Mouse (Mus musculus) MEL (cell line): Measurements from ENCODE around the gene Cflar. TPM values are rescaled to one million over a fixed set of nuclear protein-coding genes. Genes with fewer than 3 reads are reported as not detected.

Experiments used
- DNase-seq: peaks from one replicate; pipeline ENCODE4 v3.0.0; 2011; ENCODE audit warnings: low read depth, low spot score
- H3K27ac ChIP-seq: 2 replicates; pipeline ENCODE4 v1.5.1; 2012; ENCODE audit warnings: low read depth, mild to moderate bottlenecking, control low read depth, low read length, moderate library complexity; ENCODE audit not compliant: control insufficient read depth
- H3K27me3 ChIP-seq, 2 experiments: fragments of 150-350 bp in 1 of 2; sonication (generic) in 1 of 2; 2 replicates each; pipeline ENCODE4 v1.6.1; 2012; ENCODE audit warnings: low read length in 2 of 2, mild to moderate bottlenecking in 2 of 2, improper control_type of control experiment in 1 of 2, moderate library complexity in 1 of 2; ENCODE audit not compliant: insufficient read depth in 2 of 2, control insufficient read depth in 1 of 2
- H3K36me3 ChIP-seq, 2 experiments: 2 replicates each; pipeline ENCODE4 v1.6.1; 2012 to 2014; ENCODE audit warnings: low read length in 2 of 2, improper control_type of control experiment in 1 of 2, inconsistent platforms in 1 of 2, mild to moderate bottlenecking in 1 of 2; ENCODE audit not compliant: insufficient read depth in 2 of 2, control insufficient read depth in 1 of 2
- H3K4me1 ChIP-seq, 2 experiments: fragments of 150-350 bp in 1 of 2; sonication (generic) in 1 of 2; 2 replicates each; pipeline ENCODE4 v1.6.1; 2012; ENCODE audit warnings: low read length in 2 of 2, improper control_type of control experiment in 1 of 2, mild to moderate bottlenecking in 1 of 2; ENCODE audit not compliant: insufficient read depth in 2 of 2, control insufficient read depth in 1 of 2
- H3K4me3 ChIP-seq, 2 experiments: fragments of 150-350 bp in 1 of 2; sonication (generic) in 1 of 2; 2 replicates each; pipeline ENCODE4 v1.5.1; 2012; ENCODE audit warnings: low read depth in 2 of 2, low read length in 2 of 2, mild to moderate bottlenecking in 2 of 2, moderate library complexity in 2 of 2, control low read depth in 1 of 2, improper control_type of control experiment in 1 of 2; ENCODE audit not compliant: control insufficient read depth in 1 of 2, insufficient read depth in 1 of 2
- H3K79me2 ChIP-seq: 2 replicates; pipeline ENCODE4 v1.6.1; 2012; ENCODE audit warnings: mild to moderate bottlenecking, low read length, moderate library complexity; ENCODE audit not compliant: control insufficient read depth, poor library complexity, insufficient read depth
- H3K9ac ChIP-seq: 2 replicates; pipeline ENCODE4 v1.6.1; 2012; ENCODE audit warnings: low read depth, mild to moderate bottlenecking, control low read depth, low read length, moderate library complexity; ENCODE audit not compliant: control insufficient read depth, poor library complexity, severe bottlenecking
- H3K9me3 ChIP-seq: fragments of 150-350 bp; sonication (generic); replicated peaks from 2 replicates; pipeline ENCODE4 v1.6.1; 2012; ENCODE audit warnings: mild to moderate bottlenecking, low read length, improper control_type of control experiment, moderate library complexity; ENCODE audit not compliant: insufficient read depth
- CHD1 ChIP-seq: IDR thresholded peaks from 2 replicates; pipeline ENCODE4 v1.6.1; 2012; ENCODE audit warnings: low read depth, mild to moderate bottlenecking, inconsistent platforms, low read length, improper control_type of control experiment
- CTCF ChIP-seq, 3 experiments: IDR thresholded peaks in 2 of 3; conservative IDR thresholded peaks in 1 of 3; 2 replicates each; pipeline ENCODE4 v1.5.1; 2011 to 2012; ENCODE audit warnings: low read length in 3 of 3, low read depth in 2 of 3, mild to moderate bottlenecking in 2 of 3, improper control_type of control experiment in 1 of 3, inconsistent platforms in 1 of 3, mixed read lengths in 1 of 3, moderate library complexity in 1 of 3; ENCODE audit not compliant: control insufficient read depth in 1 of 3, insufficient read depth in 1 of 3, poor library complexity in 1 of 3, severe bottlenecking in 1 of 3
- E2F4 ChIP-seq: IDR thresholded peaks from 2 replicates; pipeline ENCODE4 v1.6.1; 2011; ENCODE audit warnings: low read depth, low read length, improper control_type of control experiment, borderline replicate concordance
- GABPA ChIP-seq: IDR thresholded peaks from 2 replicates; pipeline ENCODE4 v1.6.1; 2012; ENCODE audit warnings: low read depth, mild to moderate bottlenecking, inconsistent platforms, low read length, improper control_type of control experiment, moderate library complexity
- GATA1 ChIP-seq: IDR thresholded peaks from 2 replicates; pipeline ENCODE4 v1.6.1; 2011; ENCODE audit warnings: low read depth, low read length, improper control_type of control experiment
- HCFC1 ChIP-seq: IDR thresholded peaks from 2 replicates; pipeline ENCODE4 v1.6.1; 2012; ENCODE audit warnings: low read depth, mild to moderate bottlenecking, inconsistent platforms, low read length, improper control_type of control experiment, moderate library complexity
- MAFK ChIP-seq: IDR thresholded peaks from 2 replicates; pipeline ENCODE4 v1.6.1; 2011; ENCODE audit warnings: low read depth, mild to moderate bottlenecking, low read length, improper control_type of control experiment, borderline replicate concordance
- MYB ChIP-seq: IDR thresholded peaks from 2 replicates; pipeline ENCODE4 v1.6.1; 2011; ENCODE audit warnings: mild to moderate bottlenecking, low read depth, low read length, improper control_type of control experiment
- MYC ChIP-seq: IDR thresholded peaks from 2 replicates; pipeline ENCODE4 v1.6.1; 2011; ENCODE audit warnings: low read depth, mild to moderate bottlenecking, low read length, improper control_type of control experiment, moderate library complexity
- NRF1 ChIP-seq: IDR thresholded peaks from 2 replicates; pipeline ENCODE4 v1.6.1; 2014; ENCODE audit warnings: low read depth, mild to moderate bottlenecking, inconsistent platforms, low read length, improper control_type of control experiment, moderate library complexity; ENCODE audit not compliant: poor library complexity, insufficient read depth, severe bottlenecking
- POLR2A ChIP-seq, 2 experiments: IDR thresholded peaks; 2 replicates each; pipeline ENCODE4 v1.6.1; 2011 to 2012; ENCODE audit warnings: low read length in 2 of 2, mild to moderate bottlenecking in 2 of 2, control low read depth in 1 of 2, improper control_type of control experiment in 1 of 2, low read depth in 1 of 2, moderate library complexity in 1 of 2; ENCODE audit not compliant: control insufficient read depth in 1 of 2, insufficient read depth in 1 of 2, poor library complexity in 1 of 2
- POLR2AphosphoS5 ChIP-seq: IDR thresholded peaks from 2 replicates; pipeline ENCODE4 v1.6.1; 2012; ENCODE audit warnings: low read depth, borderline replicate concordance, mild to moderate bottlenecking, inconsistent platforms, low read length, moderate library complexity, mixed read lengths
- RAD21 ChIP-seq: IDR thresholded peaks from 2 replicates; pipeline ENCODE4 v1.6.1; 2011; ENCODE audit warnings: mild to moderate bottlenecking, low read depth, low read length, improper control_type of control experiment
- TCF12 ChIP-seq: IDR thresholded peaks from 2 replicates; pipeline ENCODE4 v1.6.1; 2014; ENCODE audit warnings: low read depth, mild to moderate bottlenecking, inconsistent platforms, low read length, improper control_type of control experiment, moderate library complexity
- UBTF ChIP-seq: IDR thresholded peaks from 2 replicates; pipeline ENCODE4 v1.6.1; 2012; ENCODE audit warnings: low read depth, mild to moderate bottlenecking, inconsistent platforms, low read length, improper control_type of control experiment, moderate library complexity, borderline replicate concordance; ENCODE audit not compliant: insufficient read depth
- USF1 ChIP-seq: IDR thresholded peaks from 2 replicates; pipeline ENCODE4 v1.6.1; 2014; ENCODE audit warnings: low read depth, mild to moderate bottlenecking, inconsistent platforms, low read length, improper control_type of control experiment, moderate library complexity
- USF2 ChIP-seq, 2 experiments: IDR thresholded peaks; 2 replicates each; pipeline ENCODE4 v1.6.1; 2011 to 2012; ENCODE audit warnings: improper control_type of control experiment in 2 of 2, low read length in 2 of 2, borderline replicate concordance in 1 of 2, inconsistent platforms in 1 of 2, low read depth in 1 of 2, mild to moderate bottlenecking in 1 of 2; ENCODE audit not compliant: insufficient read depth in 1 of 2
- ZC3H11A ChIP-seq: IDR thresholded peaks from 2 replicates; pipeline ENCODE4 v1.6.1; 2012; ENCODE audit warnings: low read depth, mild to moderate bottlenecking, inconsistent platforms, low read length, improper control_type of control experiment
- ZMIZ1 ChIP-seq: IDR thresholded peaks from 2 replicates; pipeline ENCODE4 v1.6.1; 2012; ENCODE audit warnings: low read depth, mild to moderate bottlenecking, inconsistent platforms, low read length, improper control_type of control experiment, moderate library complexity
- ZNF384 ChIP-seq: IDR thresholded peaks from 2 replicates; pipeline ENCODE4 v1.6.1; 2012; ENCODE audit warnings: low read depth, mild to moderate bottlenecking, inconsistent platforms, low read length, improper control_type of control experiment
- polyA plus RNA-seq, 2 experiments: library from polyadenylated mRNA; stranded (reverse) in 1 of 2; unstranded in 1 of 2; fragments of >175 nt in 1 of 2; fragments of >200 nt in 1 of 2; gene quantifications; 2 replicates each; pipeline versions ENCODE4 v1.2.1 to v1.2.4; 2012; ENCODE audit warnings: low replicate concordance in 2 of 2, low read depth in 1 of 2; ENCODE audit not compliant: insufficient read length in 2 of 2, insufficient read depth in 1 of 2, missing spikeins in 1 of 2
- total RNA-seq: library from RNA; depleted of rRNA; stranded (reverse); fragments of 300-350 nt; gene quantifications from 2 replicates; pipeline ENCODE4 v1.2.3, GENCODE M21; 2012

Gene Cflar
- total and polyA plus RNA-seq, 3 experiments = 13.1 to 13.2 TPM; not detected in 1

- Histone ChIP-seq H3K4me1 (no peaks in the 10 kb centered on the region), H3K36me3 (peaks cover 0 to 1% of the 10 kb centered on the region in 2 experiments; a peak in 1 of 4 replicates), H3K27me3 (no peaks in the 10 kb centered on the region), H3K9me3 (no peaks in the 10 kb centered on the region), H3K27ac (no peak overlapping the region), H3K4me3 (no peak overlapping the region)
- DNase-seq = no peak
- TF ChIP-seq MYB = no peak
- no peak for TF ChIP-seq POLR2A (IDR thresholded peaks at IDR 0.05; ENCODE audit: control insufficient read depth in 1 of 2, insufficient read depth in 1 of 2, low read depth in 1 of 2, low read length in 2 of 2, poor library complexity in 1 of 2)
- TF ChIP-seq HCFC1 = no peak
- no peak for TF ChIP-seq TCF12
- TF ChIP-seq ZNF384 = no peak
- no peak for TF ChIP-seq ZC3H11A
- no peak for TF ChIP-seq POLR2AphosphoS5
- TF ChIP-seq, all 39 proteins: peak for 0
- Histone ChIP-seq H3K79me2 (no peaks in the 10 kb centered on the region), H3K9ac (no peak overlapping the region)
Measured at GRCm38 (mm10) chr1:58735962-58736361, 24.7 kb downstream of the Cflar start.

GRCm38 (mm10) chr1:58736968-58737367, 25.7 kb downstream of the Cflar start:
- H3K9ac ChIP-seq = no peak overlapping the region
- no peaks in the 10 kb centered on the region for H3K9me3 ChIP-seq
- H3K4me1 ChIP-seq = peaks cover 0 to 4% of the 10 kb centered on the region in 2 experiments; a peak in 1 of 4 replicates
- no peaks in the 10 kb centered on the region for H3K27me3 ChIP-seq
- TF ChIP-seq RAD21 = no peak
- no peak for TF ChIP-seq MAFK
- no peak for TF ChIP-seq CTCF (IDR thresholded peaks at IDR 0.05 in 2 of 3, conservative IDR thresholded peaks at IDR 0.05 in 1 of 3; ENCODE audit: control insufficient read depth in 1 of 3, insufficient read depth in 1 of 3, low read depth in 2 of 3, low read length in 3 of 3, poor library complexity in 1 of 3, severe bottlenecking in 1 of 3)
- TF ChIP-seq, all 39 proteins: peak for 0
- no peaks in the 10 kb centered on the region for H3K79me2 ChIP-seq
- no peak overlapping the region for H3K4me3 ChIP-seq
- no peak overlapping the region for H3K27ac ChIP-seq
- peaks cover 1 to 5% of the 10 kb centered on the region in 2 experiments; a peak in 3 of 4 replicates for H3K36me3 ChIP-seq
- no peak for DNase-seq

GRCm38 (mm10) chr1:58739529-58739928, 28.2 kb downstream of the Cflar start:
- Histone ChIP-seq H3K27me3 (no peaks in the 10 kb centered on the region), H3K27ac (no peak overlapping the region), H3K4me1 (peaks cover 9 to 20% of the 10 kb centered on the region in 2 experiments), H3K4me3 (no peak overlapping the region), H3K79me2 (no peaks in the 10 kb centered on the region), H3K9me3 (no peaks in the 10 kb centered on the region), H3K36me3 (peaks cover 0 to 19% of the 10 kb centered on the region in 2 experiments; a peak in 2 of 4 replicates), H3K9ac (no peak overlapping the region)
- no peak for TF ChIP-seq E2F4
- TF ChIP-seq TCF12 = no peak
- no peak for TF ChIP-seq RAD21
- no peak for TF ChIP-seq GATA1
- TF ChIP-seq MYC = no peak
- TF ChIP-seq POLR2AphosphoS5 = no peak
- TF ChIP-seq NRF1 = no peak
- no peak for TF ChIP-seq USF1
- no peak for TF ChIP-seq USF2 (IDR thresholded peaks at IDR 0.05; ENCODE audit: borderline replicate concordance in 1 of 2, insufficient read depth in 1 of 2, low read depth in 1 of 2, low read length in 2 of 2)
- no peak for TF ChIP-seq GABPA
- TF ChIP-seq ZMIZ1 = no peak
- no peak for TF ChIP-seq MAFK
- no peak for TF ChIP-seq UBTF
- no peak for TF ChIP-seq CHD1
- DNase-seq = no peak
